Mouse (Mus musculus): ENCODE measurements around the gene Dnajb12.
A peak's percentile ranks its signal among the peaks of the same experiment; 100 is the strongest.

Dnajb12 gene

GRCm38 (mm10) chr10:59898180-59898778 lies 18.9 kb downstream of the Dnajb12 start:
- DNase-seq, result no peak

GRCm38 (mm10) chr10:59898935-59899334 lies 19.6 kb downstream of the Dnajb12 start:
- no peak for DNase-seq

- peak; percentile 84 to 89 for DNase-seq
Measured at GRCm38 (mm10) chr10:59899341-59900173, 20.2 kb downstream of the Dnajb12 start.

GRCm38 (mm10) chr10:59900174-59900435 lies 20.7 kb downstream of the Dnajb12 start:
- no peak for DNase-seq

GRCm38 (mm10) chr10:59900939-59901338 lies 21.6 kb downstream of the Dnajb12 start:
- peak in 1 of 2 experiments; percentile 28 for DNase-seq

- DNase-seq, result no peak
Measured at GRCm38 (mm10) chr10:59901463-59901862, 22.1 kb downstream of the Dnajb12 start.

- DNase-seq, result no peak
Measured at GRCm38 (mm10) chr10:59901986-59902605, 22.7 kb downstream of the Dnajb12 start.

GRCm38 (mm10) chr10:59902606-59902990 lies 23.2 kb downstream of the Dnajb12 start:
- DNase-seq, result no peak

GRCm38 (mm10) chr10:59903170-59903569 lies 23.8 kb downstream of the Dnajb12 start:
- no peak for DNase-seq

- DNase-seq, result no peak
Measured at GRCm38 (mm10) chr10:59907080-59907609, 27.8 kb downstream of the Dnajb12 start.

GRCm38 (mm10) chr10:59907695-59908299 lies 28.4 kb downstream of the Dnajb12 start:
- peak in 1 of 2 experiments; percentile 36 for DNase-seq

- no peak for DNase-seq
Measured at GRCm38 (mm10) chr10:59908776-59909315, 29.5 kb downstream of the Dnajb12 start.

GRCm38 (mm10) chr10:59909357-59909847 lies 30.0 kb downstream of the Dnajb12 start:
- DNase-seq, result peak in 1 of 2 experiments; percentile 21

GRCm38 (mm10) chr10:59911091-59911490 lies 31.7 kb downstream of the Dnajb12 start:
- no peak for DNase-seq

- no peak for DNase-seq
Measured at GRCm38 (mm10) chr10:59911561-59912198, 32.3 kb downstream of the Dnajb12 start.

GRCm38 (mm10) chr10:59915196-59915962 lies 36.0 kb downstream of the Dnajb12 start:
- DNase-seq, result no peak

GRCm38 (mm10) chr10:59916159-59916558 lies 36.8 kb downstream of the Dnajb12 start:
- DNase-seq, result no peak

GRCm38 (mm10) chr10:59916649-59917048 lies 37.3 kb downstream of the Dnajb12 start:
- no peak for DNase-seq

GRCm38 (mm10) chr10:59918111-59918510 lies 38.8 kb downstream of the Dnajb12 start:
- no peak for DNase-seq

GRCm38 (mm10) chr10:59919494-59920181 lies 40.3 kb downstream of the Dnajb12 start:
- DNase-seq, result no peak

- DNase-seq, result peak in 1 of 2 experiments; percentile 41
Measured at GRCm38 (mm10) chr10:59920485-59920809, 41.1 kb downstream of the Dnajb12 start.
